Mouse (Mus musculus): ENCODE measurements around the gene Nkx1-1.

DNA sequence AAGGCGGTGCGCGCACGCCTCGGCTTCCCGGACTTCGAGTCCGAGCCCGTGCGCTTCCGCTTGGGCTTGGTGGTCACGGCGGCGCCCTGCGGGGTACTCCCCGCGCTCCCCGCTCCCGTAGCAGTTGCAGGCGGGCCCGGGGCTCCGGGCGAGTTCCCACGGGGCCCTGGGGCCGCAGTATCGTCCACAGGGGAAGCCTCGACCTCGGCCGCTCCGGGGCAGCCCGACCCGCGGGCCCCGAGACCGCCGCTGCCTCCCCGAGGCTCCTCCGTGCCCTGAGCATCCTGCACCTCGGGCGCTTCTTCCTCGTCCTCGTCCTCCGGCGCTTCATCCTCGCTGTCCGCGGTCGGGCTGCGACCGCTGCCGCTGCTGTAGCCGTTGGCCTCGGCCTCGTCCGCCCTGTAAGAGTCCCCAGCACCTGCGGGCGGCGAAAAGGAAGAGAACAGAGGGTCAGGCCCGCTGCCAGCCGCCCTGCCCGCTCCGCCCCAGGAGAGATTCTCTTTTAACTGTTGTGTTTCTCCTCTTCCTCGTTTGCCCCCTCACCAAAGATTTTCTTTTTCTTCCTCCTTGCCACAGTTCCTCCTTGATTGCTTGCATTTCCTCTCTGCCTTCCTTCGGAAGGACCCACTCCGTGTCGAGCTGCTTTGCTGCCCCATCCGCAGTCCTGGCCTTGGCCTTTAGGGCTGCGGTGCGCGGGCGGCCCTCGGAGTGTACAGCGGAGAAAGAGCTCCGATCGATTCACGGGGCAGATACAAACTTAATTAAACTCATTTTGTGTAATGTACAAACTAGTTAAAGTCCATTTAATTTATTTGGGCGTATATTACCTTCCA is 2.4 kb downstream of the Nkx1-1 start:
- TF ChIP-seq GATA1 (IDR thresholded peaks at IDR 0.05; ENCODE audit: low read length) = no peak
- TF ChIP-seq TAL1 (IDR thresholded peaks at IDR 0.05; ENCODE audit: low read length) = no peak

All from erythroblast, embryonic 14.5 days (primary cell).